Mouse (Mus musculus): Measurements from ENCODE around the gene Traf3ip2. TPM values are rescaled to one million over a fixed set of nuclear protein-coding genes. Genes with fewer than 3 reads are reported as not detected.

The Traf3ip2 gene
- total RNA-seq, 1 experiment from 2014 or later, result 33.3 TPM

DNA sequence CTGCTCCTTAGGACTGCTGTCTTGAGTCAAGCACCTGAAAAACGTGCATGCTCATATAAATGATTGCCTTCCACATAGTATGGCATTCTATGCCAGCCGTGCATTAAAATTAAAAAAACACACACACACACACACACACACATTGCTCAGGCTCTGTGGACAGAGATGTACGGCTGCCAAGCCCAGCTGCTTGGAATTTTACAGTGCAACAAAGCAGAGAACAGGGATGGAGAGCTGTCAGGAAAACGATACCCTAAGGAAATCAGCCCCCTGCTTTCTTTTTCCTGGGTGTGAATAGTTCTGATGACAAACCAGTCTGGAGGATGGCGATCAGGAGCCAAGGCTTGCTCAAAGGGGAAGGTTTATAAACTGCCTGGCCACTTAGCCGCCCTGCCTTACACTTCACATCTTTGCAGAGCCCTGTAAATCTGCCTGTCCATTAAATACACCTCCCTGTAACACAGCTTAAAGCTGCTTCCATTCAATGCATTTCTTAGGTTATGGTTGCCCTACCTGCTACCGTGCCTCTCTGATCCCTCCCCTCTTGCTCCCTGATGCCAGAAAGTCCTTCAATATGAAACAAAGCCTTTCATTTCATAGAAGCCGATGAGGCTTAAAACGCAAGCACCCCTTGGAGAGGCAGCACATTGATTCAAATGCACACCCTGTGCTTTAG is 15.5 kb upstream of the Traf3ip2 start:
- ATAC-seq (ENCODE audit: extremely low read depth, insufficient number of reproducible peaks, low FRiP score, poor library complexity, severe bottlenecking), result no peak

DNA sequence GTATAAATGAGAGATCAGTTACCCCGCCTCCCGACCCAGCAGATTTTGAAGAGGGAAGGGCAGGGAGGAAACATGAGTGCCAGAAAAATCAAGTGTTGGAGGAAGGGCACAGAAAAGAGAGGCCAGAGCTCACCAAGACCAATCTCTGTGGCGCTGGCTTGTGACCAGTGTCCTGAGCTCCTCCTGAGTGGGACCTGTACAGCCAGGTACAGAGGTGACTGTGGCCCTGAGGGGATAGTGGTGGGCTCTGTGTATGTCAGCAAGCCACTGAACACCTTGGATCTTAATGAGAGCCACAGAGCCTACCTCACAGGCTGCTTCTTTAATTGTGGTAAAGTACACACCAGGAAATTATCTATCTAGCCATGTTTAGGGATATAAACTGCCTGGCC is 14.9 kb upstream of the Traf3ip2 start:
- ATAC-seq (ENCODE audit: extremely low read depth, insufficient number of reproducible peaks, low FRiP score, poor library complexity, severe bottlenecking), result no peak

DNA sequence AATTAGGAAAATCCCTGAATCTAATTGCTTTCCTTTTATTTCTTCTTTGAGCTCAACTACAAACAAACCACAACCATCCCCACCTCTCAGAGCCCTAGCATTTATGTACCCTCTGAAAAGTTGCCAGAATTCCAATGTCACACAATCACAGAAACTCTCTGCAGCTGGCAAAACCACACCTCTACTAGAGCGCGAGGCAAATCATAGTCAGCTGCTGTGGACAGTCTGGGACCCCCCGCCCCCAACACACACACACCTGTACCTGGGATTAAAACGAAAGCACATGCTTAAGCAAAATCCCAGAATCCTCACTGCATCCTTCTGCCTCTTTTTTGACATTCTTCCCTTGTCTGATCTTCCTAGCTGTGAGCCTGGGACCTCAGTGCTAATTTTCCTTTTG is 13.1 kb upstream of the Traf3ip2 start:
- ATAC-seq (ENCODE audit: extremely low read depth, insufficient number of reproducible peaks, low FRiP score, poor library complexity, severe bottlenecking), result no peak

DNA sequence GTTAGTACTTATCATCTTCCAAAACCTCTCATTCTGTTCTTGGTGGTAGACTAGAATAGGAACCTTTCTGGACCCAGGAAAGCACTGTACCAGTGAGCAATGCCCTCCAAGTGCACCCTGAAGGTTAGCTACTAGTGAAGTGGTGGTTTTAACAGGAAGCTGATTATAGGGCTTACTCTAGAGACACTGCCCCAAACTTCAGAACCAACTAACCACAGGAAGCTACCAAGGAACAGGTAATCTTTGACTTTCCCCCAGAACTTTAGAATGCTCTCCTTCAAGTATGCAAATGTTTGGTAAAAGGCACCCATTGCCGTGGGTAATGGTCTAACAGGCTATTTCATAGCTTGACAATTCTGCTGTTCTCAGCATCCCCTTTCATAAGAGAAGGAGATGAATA is 12.6 kb upstream of the Traf3ip2 start:
- peak; percentile 39; the same call in 1 of the 2 replicates for ATAC-seq (ENCODE audit: extremely low read depth, insufficient number of reproducible peaks, low FRiP score, poor library complexity, severe bottlenecking)

DNA sequence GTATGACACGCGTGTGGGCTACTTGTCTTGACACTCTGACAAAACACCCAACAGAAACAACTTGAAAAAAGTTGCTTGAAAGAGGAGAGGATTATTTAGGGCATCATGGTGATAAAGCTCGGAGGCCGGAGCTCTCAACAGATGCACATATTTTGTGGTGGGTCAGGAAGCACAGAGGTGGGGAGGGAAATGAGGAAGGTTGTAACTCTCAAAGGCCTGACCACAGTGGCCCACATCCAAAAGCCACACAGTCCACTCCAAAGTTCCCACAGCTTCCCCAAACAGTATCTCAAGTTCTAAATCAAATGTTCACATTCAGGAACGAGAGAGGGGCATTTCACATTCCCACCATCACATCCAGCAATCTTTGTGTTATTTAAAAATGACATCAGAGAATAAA is 11.7 kb upstream of the Traf3ip2 start:
- no peak for ATAC-seq (ENCODE audit: extremely low read depth, insufficient number of reproducible peaks, low FRiP score, poor library complexity, severe bottlenecking)

DNA sequence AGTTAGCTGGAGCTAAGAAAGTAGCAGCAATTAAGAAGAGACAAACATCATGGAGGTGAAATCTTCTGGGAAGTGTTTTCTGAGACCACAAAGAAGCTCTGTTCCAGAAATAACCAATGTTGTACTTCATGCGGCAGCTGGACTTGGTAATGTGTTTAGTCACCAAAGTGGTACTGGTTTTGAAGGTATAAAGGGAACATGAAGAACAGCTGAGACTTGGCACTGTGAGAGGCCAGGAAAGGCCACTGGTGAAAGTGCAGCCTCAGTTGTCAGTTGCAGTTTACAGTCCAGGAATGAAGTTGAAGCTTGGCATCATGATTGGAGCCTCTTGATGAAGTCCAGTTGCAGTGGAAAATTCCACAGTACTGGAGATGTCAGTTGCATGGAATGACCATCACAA is 6.3 kb upstream of the Traf3ip2 start:
- ATAC-seq (ENCODE audit: extremely low read depth, insufficient number of reproducible peaks, low FRiP score, poor library complexity, severe bottlenecking), result no peak

DNA sequence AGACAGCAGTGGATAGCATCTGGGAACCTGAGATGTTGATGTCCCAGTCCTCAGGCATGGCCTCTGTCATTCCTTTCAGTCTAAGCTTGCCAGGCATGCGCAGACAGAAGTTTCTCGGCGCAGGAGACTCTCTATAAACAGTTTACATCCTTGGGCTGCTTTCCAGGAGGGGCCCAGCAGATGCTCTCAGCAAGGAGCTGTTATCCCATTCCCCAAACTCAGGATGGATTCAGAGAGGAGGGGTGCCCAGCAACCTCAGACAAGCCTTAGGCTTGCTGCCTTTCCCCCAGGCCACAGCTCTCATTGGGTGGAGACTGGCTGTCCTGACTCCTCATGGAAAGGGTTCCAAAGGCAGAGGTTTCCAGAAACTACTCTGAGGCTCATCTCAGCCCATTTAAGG is 1.5 kb upstream of the Traf3ip2 start:
- ATAC-seq (ENCODE audit: extremely low read depth, insufficient number of reproducible peaks, low FRiP score, poor library complexity, severe bottlenecking), result no peak

DNA sequence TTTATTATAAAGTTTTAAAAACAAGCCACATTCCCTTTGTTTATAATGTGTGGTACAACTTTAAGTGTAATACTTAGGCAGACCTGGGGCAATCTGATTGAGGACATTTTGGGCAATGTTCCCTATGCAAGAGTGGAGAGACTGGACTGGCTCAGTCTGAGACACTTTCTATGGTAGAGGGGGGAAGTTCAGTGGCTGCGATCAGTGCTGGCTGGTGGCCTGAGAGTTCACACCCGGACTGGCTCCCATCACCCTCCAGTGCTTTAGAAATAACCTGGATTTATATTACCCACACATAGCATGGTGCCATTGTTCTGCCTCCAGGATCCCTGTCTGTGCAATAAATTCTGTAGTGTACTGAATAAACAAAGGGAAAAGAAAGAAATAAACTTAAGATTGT is 603 bp upstream of the Traf3ip2 start:
- no peak for ATAC-seq (ENCODE audit: extremely low read depth, insufficient number of reproducible peaks, low FRiP score, poor library complexity, severe bottlenecking)

DNA sequence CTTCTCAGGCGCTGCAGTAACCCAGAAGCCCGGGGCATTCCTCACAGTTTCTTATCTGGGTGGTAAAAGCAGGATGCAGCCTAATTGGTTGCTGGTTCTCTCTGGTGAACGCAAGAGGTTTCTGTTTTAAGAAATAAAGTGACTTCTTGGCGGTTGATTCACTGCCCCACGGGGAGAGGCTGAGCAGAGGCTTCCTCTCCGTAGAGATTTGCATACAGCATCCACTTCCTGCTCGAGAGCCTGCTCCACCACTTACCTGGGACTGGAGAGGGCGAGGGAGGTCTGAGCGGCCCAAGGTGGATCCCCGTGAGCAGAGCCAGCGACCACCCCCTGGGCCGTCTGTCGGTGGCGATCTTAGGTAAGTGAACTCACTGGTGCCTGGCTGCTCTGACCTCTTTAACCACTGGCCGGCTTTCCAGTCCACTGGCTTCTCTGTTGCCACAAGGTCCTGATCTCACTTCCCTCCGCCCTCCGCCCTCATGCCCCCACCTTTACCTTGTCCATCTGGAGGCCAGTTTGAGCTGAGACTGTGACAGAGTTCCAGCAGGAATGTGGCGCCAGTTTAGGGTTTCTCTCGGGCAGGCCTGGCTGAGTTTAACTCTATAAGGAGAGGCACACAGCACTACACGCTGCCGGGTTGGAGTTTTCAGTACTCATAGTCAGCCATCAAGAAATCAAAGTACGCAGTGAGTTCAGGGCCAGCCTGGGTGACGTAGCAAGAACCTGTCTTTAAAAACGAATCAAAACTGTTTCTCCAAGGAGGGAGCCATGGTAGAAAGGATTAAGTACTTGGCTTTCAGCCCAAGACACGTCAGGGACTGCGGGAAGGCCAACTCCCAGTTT is 476 bp downstream of the Traf3ip2 start:
- peak; percentile 90 for ATAC-seq (ENCODE audit: extremely low read depth, insufficient number of reproducible peaks, low FRiP score, poor library complexity, severe bottlenecking)

DNA sequence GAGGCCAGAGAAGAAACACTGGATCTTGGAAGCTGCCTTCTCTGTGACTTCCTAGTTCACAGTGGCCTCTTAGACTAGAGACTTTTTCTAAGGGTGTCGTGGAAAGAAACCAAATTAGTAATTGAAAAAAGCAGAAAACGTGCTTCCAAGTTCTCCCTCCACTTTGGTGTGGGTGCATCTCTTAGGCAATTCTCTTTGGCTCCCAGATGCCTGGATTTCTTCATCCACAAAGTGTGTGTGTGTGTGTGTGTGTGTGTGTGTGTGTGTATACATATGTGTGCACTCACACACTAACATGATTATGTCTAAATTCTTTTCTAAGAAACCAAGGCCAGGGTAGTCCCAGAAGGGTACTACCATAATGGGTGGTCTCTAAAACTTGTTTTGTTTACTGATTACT is 1.2 kb downstream of the Traf3ip2 start:
- ATAC-seq (ENCODE audit: extremely low read depth, insufficient number of reproducible peaks, low FRiP score, poor library complexity, severe bottlenecking), result no peak

DNA sequence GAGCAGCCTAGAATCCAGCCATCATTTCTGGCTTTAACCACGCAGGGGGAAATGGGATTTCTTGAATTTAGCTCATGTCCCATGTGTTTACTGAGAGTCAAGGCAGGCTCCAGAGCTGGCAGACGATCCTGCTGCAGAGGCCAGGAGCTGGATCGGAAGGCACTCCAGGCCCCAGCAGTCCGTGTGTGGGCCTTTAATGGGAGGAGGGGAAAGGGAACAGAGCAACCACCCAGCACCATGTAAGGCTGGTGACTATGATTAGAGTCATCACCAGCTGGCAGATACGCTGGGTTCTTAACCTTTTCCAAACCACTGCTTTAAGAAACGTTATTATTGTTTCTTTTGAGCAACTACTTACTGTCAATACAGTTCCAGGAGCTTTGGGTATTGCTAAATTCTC is 1.9 kb downstream of the Traf3ip2 start:
- ATAC-seq (ENCODE audit: extremely low read depth, insufficient number of reproducible peaks, low FRiP score, poor library complexity, severe bottlenecking), result no peak

DNA sequence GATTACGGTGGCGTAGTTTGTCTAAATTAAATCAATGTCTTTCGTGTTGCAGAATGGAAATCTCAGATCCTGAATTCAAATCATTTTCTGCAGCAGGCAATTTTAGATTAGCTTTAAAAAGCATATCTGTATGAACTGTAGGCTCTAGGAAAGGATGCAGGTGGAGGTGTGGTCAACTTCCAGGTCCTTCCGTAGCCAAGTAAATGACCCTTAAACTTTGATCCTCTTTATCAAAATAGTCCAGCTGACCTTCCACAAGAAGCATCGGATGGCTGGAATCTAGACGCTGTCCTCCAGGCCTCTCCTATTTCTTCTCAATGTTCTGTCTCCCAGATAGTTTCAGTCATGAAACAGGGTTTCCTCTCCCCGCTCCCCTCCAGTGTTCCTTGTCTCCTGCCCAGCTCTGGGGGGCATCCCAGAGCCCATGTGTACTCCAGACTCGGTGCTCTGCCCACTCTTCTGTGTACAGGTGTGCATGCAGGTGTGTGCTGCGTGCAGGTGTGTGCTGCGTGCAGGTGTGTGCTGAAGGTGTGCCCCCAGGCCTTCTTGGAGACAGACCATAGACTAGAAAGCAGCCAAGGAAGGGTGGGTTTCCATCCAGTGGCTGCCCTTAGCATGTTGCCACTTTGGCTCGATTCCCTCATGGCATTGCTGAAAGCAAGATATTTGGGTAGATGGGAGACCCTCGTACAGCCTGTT is 2.9 kb downstream of the Traf3ip2 start:
- no peak for ATAC-seq (ENCODE audit: extremely low read depth, insufficient number of reproducible peaks, low FRiP score, poor library complexity, severe bottlenecking)

DNA sequence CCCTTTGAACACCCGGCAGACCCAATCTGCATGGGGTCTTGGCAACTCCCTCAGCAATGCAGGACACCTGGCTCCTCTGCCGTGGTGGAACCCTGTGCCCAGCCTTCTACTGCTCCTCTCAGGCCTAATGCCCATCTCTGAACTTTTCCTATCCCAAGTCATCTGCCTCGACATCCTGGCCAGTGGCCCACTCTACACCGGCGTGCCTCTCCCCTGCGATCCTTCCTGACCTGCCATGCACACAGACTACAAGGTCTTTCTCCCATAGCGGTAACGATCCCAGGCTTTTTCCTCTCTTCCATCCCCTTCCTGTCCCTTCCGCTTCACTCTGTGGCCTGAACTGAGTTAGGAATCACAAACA is 3.5 kb downstream of the Traf3ip2 start:
- no peak for ATAC-seq (ENCODE audit: extremely low read depth, insufficient number of reproducible peaks, low FRiP score, poor library complexity, severe bottlenecking)

DNA sequence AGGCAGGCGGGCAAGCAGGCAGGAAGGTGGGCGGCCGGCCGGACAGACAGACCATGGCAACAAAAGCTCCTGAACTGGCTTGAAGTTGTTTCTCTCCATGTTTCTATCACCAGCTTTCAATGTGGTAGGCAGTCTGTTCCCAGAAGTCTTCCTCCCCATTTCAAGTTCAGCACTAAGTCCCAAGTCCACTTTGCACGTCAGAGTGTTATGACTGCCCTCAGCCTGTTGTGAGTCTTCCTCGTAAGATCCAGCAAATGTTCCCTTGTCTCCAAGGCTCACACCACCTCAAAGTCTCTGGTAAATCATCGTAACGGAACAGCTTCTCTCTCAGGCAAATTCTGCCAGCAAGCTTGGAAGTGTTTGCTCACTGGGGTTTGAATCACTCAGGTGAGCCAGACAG is 3.9 kb downstream of the Traf3ip2 start:
- ATAC-seq (ENCODE audit: extremely low read depth, insufficient number of reproducible peaks, low FRiP score, poor library complexity, severe bottlenecking), result no peak

DNA sequence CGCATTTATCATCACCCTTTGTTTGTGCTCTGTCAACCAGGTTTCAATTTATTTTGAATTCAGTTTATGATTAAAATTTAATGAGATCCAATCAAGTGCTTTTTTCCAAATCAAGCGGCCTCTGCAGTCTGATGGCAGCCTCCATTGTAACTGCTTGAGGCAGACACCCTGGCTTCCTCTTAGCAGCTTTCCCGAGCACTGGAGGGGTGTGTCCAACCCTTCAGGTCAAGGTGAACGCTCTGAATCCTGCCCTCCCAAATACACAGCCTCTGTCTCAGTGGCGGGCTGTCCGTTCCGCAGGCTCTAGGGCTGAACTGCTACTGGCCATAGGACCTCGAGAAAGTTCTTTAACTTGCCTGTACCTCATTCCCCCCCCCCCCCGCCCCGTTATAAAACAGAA is 5.7 kb downstream of the Traf3ip2 start:
- ATAC-seq (ENCODE audit: extremely low read depth, insufficient number of reproducible peaks, low FRiP score, poor library complexity, severe bottlenecking), result no peak

DNA sequence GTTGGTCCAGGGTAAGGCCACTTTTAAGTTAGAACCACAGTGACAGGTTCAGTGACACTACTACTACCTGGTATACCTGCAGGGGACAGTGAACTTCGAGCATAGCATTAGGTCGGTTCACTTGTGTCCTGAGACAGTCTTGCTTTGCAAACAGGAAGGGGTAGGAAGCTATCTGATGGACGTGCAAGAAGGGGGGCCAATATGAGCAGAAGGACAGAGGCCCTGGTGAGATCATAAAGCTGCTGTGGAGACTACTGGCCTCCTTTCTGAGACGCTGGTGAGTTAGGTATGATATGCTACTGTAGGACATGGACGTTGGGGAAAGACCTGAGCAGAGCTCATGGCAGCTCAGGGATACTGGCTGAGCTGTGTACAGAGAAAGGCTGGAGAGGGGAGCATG is 7.9 kb downstream of the Traf3ip2 start:
- no peak for ATAC-seq (ENCODE audit: extremely low read depth, insufficient number of reproducible peaks, low FRiP score, poor library complexity, severe bottlenecking)

DNA sequence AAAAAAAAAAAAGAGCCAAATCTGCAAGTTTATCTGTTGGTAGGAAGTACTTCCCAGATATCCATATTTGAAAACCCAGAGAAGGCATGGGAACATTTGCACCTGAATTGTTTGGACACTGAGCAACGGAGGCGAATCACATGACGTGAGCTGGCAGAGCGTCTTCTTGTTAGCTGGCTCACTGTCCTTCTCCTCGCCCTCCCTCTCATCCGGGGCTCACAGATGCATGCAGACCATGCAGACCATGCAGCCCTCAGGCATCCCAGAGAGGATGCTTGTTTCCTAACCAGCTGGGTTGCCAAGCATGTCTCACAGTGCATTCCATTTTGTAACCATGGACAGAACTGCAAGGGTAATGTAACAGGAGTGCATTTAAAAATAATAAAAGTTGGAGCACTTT is 11.1 kb downstream of the Traf3ip2 start:
- ATAC-seq (ENCODE audit: extremely low read depth, insufficient number of reproducible peaks, low FRiP score, poor library complexity, severe bottlenecking), result no peak

DNA sequence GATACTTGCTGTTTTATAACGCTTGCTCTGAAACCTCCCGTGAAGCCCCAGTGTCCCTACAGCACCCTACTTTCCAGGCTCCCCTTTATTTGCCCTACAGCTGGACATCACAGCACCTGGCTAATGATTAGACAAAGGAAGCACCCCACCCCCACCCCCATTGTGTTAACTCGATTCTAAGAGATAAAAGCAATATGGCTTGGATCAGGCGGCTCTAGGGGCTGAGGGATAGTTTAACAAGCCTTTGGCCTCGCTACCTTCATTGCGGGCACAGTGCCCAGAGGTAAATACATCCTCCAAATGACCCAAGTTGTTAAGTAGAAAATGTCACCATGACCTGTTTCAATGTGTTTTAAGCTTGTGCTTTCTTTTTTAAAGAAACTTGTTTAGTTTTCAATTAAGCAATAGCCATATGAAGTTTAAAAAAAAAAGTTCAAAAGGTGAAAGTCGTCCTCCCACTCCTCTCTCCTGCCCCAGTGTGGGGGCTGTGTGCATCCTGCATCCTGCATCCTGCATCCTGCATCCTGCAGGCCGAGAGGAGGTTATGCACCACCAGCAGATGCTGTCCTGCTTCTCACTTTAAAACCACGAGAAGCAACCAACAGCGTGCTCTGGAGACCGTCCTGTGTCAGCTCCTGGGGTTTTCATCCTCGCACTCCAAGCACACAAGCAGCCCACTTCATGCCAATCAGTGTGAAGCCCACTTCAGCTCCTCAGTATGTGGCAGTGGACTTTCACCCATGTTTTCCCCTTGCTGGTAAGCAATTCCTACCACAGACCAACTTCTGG is 12.3 kb downstream of the Traf3ip2 start:
- ATAC-seq (ENCODE audit: extremely low read depth, insufficient number of reproducible peaks, low FRiP score, poor library complexity, severe bottlenecking), result no peak

DNA sequence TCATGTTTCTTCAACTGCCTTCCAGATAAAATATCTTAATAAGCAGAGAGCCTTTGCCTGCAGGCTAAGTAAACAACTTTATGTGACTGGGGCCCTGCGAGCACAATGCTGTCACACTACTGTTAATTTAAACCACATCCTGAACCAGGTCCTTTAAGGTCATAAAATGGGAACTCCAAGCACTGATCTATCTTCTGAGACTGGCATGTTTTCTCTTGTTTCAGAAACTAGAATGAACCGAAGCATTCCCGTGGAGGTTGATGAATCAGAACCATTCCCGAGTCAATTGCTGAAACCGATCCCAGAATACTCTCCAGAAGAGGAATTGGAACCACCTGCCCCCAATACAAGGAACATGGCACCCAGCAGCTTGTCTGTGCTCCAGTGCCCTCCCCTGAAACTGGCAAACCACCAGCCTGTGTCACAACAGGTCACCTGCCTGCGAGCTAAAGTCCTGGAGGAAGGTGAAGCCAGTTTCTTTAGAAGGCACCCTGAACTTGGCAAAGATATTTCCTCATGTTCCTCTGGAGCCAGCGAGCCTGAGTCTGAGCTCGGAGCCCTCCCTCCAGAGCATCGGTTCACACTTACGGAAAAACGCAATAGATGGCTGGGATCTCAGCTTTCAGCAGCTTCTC is 13.0 kb downstream of the Traf3ip2 start:
- no peak for ATAC-seq (ENCODE audit: extremely low read depth, insufficient number of reproducible peaks, low FRiP score, poor library complexity, severe bottlenecking)
